In genomic region chr8:94976651-94977417, GRCm38 (mm10) we compare ENCODE assay signal across 8 mouse cellular contexts. TPM values are rescaled to one million over a fixed set of nuclear protein-coding genes. Genes with fewer than 3 reads are reported as not detected.
DNase-seq lines count a peak whose midpoint lies in the region; ATAC-seq lines count a peak whose summit lies in the region.

No protein-coding gene starts in this region.

- H3K27ac ChIP-seq in liver, embryonic 16.5 days (ENCODE audit: low read length): peak overlapping the region; percentile 65

- H3K4me3 ChIP-seq in liver, embryonic 16.5 days (ENCODE audit: low read depth, low read length): peak overlapping the region; percentile 50

- H3K9me3 ChIP-seq in liver, embryonic 16.5 days (replicated peaks; ENCODE audit: control insufficient read depth, low read length): no peaks in the 10 kb centered on the region

- H3K4me1 ChIP-seq in liver, embryonic 16.5 days (ENCODE audit: control insufficient read depth, low read depth, low read length): peaks cover 59% of the 10 kb centered on the region

- 8% methylated on average over 17 of the region's 17 CpGs for WGBS in liver, embryonic 16.5 days (ENCODE audit: insufficient replicate concordance)

- DNase-seq in CD4-positive helper T cell, adult 2 months (ENCODE audit: low read depth, low spot score): peak; percentile 34
- peak; percentile 53 for DNase-seq in WW6 (ENCODE audit: low read depth, low spot score)
- no peak for DNase-seq in gastrocnemius, postnatal 36 days
- no peak for DNase-seq in Muller cell, postnatal 12 days (ENCODE audit: inconsistent ontology term)
- no peak for DNase-seq in left cerebral cortex, postnatal 14 days (ENCODE audit: low spot score in 2 of 2)

- H3K27me3 ChIP-seq in liver, embryonic 16.5 days (ENCODE audit: control insufficient read depth, insufficient read depth, low read depth, low read length): no peaks in the 10 kb centered on the region; the same call in 1 of the 2 replicates

- no peaks in the 10 kb centered on the region for H3K36me3 ChIP-seq in liver, embryonic 16.5 days (ENCODE audit: control insufficient read depth, insufficient read depth)

- ATAC-seq in inflammation-experienced regulatory T-cells, adult 6 months: peak; percentile 66
- ATAC-seq in liver, embryonic 16.5 days (ENCODE audit: low read depth): peak; percentile 27
- ATAC-seq in neutrophil, adult 5-6 weeks (ENCODE audit: extremely low read depth, insufficient number of reproducible peaks, low FRiP score, poor library complexity, severe bottlenecking): peak; percentile 14; the same call in 1 of the 2 replicates

- intact Hi-C loops in gastrocnemius, postnatal 36 days (cut with DNase I): no loop called here
- intact Hi-C loops in left cerebral cortex, postnatal 14 days (cut with DNase I): no loop called here

- peak overlapping the region; percentile 73 for H3K4me2 ChIP-seq in liver, embryonic 16.5 days (ENCODE audit: low read depth, low read length)

- H3K9ac ChIP-seq in liver, embryonic 16.5 days (ENCODE audit: low read depth, low read length): peak overlapping the region; percentile 52

RNA-seq across cellular contexts. Expression of gene Adgrg1, which starts 2.3 kb away (rescaled TPM):
- 1 to 10 TPM in 2 of 3 experiments, under 1 TPM in 1; 0.52 to 5.5 (median 4.5) TPM for polyA plus RNA-seq in inflammation-experienced regulatory T-cells, adult 6 months (2017; shearing (Covaris generic))
- polyA plus RNA-seq in liver, embryonic 16.5 days (2015; fragmentation: Nextera tagmentation; extraction: Ambion mirVana): 45.0 and 50.6 TPM in 2 replicates
- 2.2 and 2.3 TPM in 2 replicates for total RNA-seq in neutrophil, adult 5-6 weeks (2017)
- 10 to 100 TPM; 20.9 to 25.5 TPM for total RNA-seq in gastrocnemius, postnatal 36 days (2021)
- total RNA-seq in left cerebral cortex, postnatal 14 days (2021): 100 to 1,000 TPM in 1 of 2 experiments, 10 to 100 TPM in 1; 93.3 to 110 TPM

RNA-seq across cellular contexts. Expression of gene Adgrg3, which starts 40.7 kb away (rescaled TPM):
- polyA plus RNA-seq in inflammation-experienced regulatory T-cells, adult 6 months (2017; shearing (Covaris generic)): under 1 TPM in 2 of 3 experiments, not detected in 1; 0.24 to 0.26 TPM
- polyA plus RNA-seq in liver, embryonic 16.5 days (2015; fragmentation: Nextera tagmentation; extraction: Ambion mirVana): 8.3 and 9.1 TPM in 2 replicates
- 21.5 and 23.4 TPM in 2 replicates for total RNA-seq in neutrophil, adult 5-6 weeks (2017)
- under 1 TPM; 0.20 to 0.52 TPM for total RNA-seq in gastrocnemius, postnatal 36 days (2021)
- total RNA-seq in left cerebral cortex, postnatal 14 days (2021): under 1 TPM; 0.68 to 0.89 TPM

RNA-seq across cellular contexts. Expression of gene Adgrg5, which starts 53.3 kb away (rescaled TPM):
- polyA plus RNA-seq in inflammation-experienced regulatory T-cells, adult 6 months (2017; shearing (Covaris generic)): 1 to 10 TPM; 1.8 to 4.3 (median 4.1) TPM
- polyA plus RNA-seq in liver, embryonic 16.5 days (2015; fragmentation: Nextera tagmentation; extraction: Ambion mirVana): 0.37 and 0.39 TPM in 2 replicates
- total RNA-seq in neutrophil, adult 5-6 weeks (2017): 4.2 and 4.3 TPM in 2 replicates
- not detected for total RNA-seq in gastrocnemius, postnatal 36 days (2021)
- not detected for total RNA-seq in left cerebral cortex, postnatal 14 days (2021)

RNA-seq across cellular contexts. Expression of gene Ccdc102a, which starts 58.9 kb away (rescaled TPM):
- 1 to 10 TPM in 1 of 3 experiments, under 1 TPM in 2; 0.24 to 1.0 (median 0.25) TPM for polyA plus RNA-seq in inflammation-experienced regulatory T-cells, adult 6 months (2017; shearing (Covaris generic))
- polyA plus RNA-seq in liver, embryonic 16.5 days (2015; fragmentation: Nextera tagmentation; extraction: Ambion mirVana): 1.4 and 1.6 TPM in 2 replicates
- total RNA-seq in neutrophil, adult 5-6 weeks (2017): 2.2 and 3.6 TPM in 2 replicates
- 1 to 10 TPM; 3.3 to 3.8 TPM for total RNA-seq in gastrocnemius, postnatal 36 days (2021)
- 1 to 10 TPM; 2.0 to 2.4 TPM for total RNA-seq in left cerebral cortex, postnatal 14 days (2021)

Comparison
In these comparisons a context has a peak if more than half of its experiments do, and no peak if none do; other contexts are left out.
1. DNase-seq: peak in CD4-positive helper T cell, adult 2 months (single experiment) and WW6 (single experiment); none in gastrocnemius, postnatal 36 days (0 of 2), Muller cell, postnatal 12 days (single experiment) and left cerebral cortex, postnatal 14 days (0 of 2).
2. ATAC-seq: peak in every context shown above with its lines; median percentile 66 in inflammation-experienced regulatory T-cells, adult 6 months; 27 in liver, embryonic 16.5 days; 14 in neutrophil, adult 5-6 weeks.
3. RNA of gene Adgrg3, which starts 40.7 kb away (total RNA-seq): 21.5 to 23.4 TPM in neutrophil, adult 5-6 weeks; 0.68 to 0.89 TPM in left cerebral cortex, postnatal 14 days and 0.20 to 0.52 TPM in gastrocnemius, postnatal 36 days; every median in the first group is over 10 times any median in the second.